9 mouse cellular contexts compared by ENCODE assay signal in genomic region chr9:87144532-87144931, GRCm38 (mm10). TPM values are rescaled to one million over a fixed set of nuclear protein-coding genes. Genes with fewer than 3 reads are reported as not detected.
DNase-seq lines count a peak whose midpoint lies in the region; ATAC-seq and TF ChIP-seq lines count a peak whose summit lies in the region.
"Had no signal": no experiment of that assay in that cellular context is flagged by ENCODE, and none has a peak within 500 bp of the region (broad histone marks: within the 10 kb centered on the region; RNA-seq: fewer than 3 reads in every experiment).

No protein-coding gene starts in this region.

- no peak for TF ChIP-seq POLR2A in heart, adult 2 months (IDR thresholded peaks at IDR 0.05; ENCODE audit: insufficient read depth, low read depth, low read length)

- no peak for DNase-seq in heart, adult 2 months
- no peak for DNase-seq in heart, adult 8-10 months (ENCODE audit: low spot score)
- DNase-seq in thymus, postnatal 14 days, result peak; percentile 3
- DNase-seq in thymus, postnatal 0 days (ENCODE audit: low spot score), result no peak
- no peak for DNase-seq in Muller cell, postnatal 12 days (ENCODE audit: inconsistent ontology term)
- no peak for DNase-seq in T-cell, adult 2 months (ENCODE audit: low spot score)

- intact Hi-C loops in heart, adult 2 months (cut with DNase I), result no loop called here

- no peaks in the 10 kb centered on the region for H3K36me3 ChIP-seq in heart, adult 2 months (ENCODE audit: control insufficient read depth, insufficient read depth, low read length)
- H3K36me3 ChIP-seq in heart, embryonic 15.5 days, result no peaks in the 10 kb centered on the region
- H3K36me3 ChIP-seq in liver, embryonic 15.5 days (replicated peaks), result no peaks in the 10 kb centered on the region

- no peak for TF ChIP-seq CTCF in heart, adult 2 months (IDR thresholded peaks at IDR 0.05)

- H3K4me3 ChIP-seq in heart, adult 2 months, result peak overlapping the region; percentile 30
- H3K4me3 ChIP-seq in heart, embryonic 15.5 days, result peak overlapping the region; percentile 39
- H3K4me3 ChIP-seq in liver, embryonic 15.5 days (replicated peaks), result no peak overlapping the region

- no peaks in the 10 kb centered on the region for H3K79me2 ChIP-seq in heart, adult 2 months (replicated peaks; ENCODE audit: control insufficient read depth, insufficient read depth, low read length)

- no peak for TF ChIP-seq EP300 in heart, adult 2 months (IDR thresholded peaks at IDR 0.05; ENCODE audit: insufficient read depth, low read depth, low read length)

- no peaks in the 10 kb centered on the region for H3K4me1 ChIP-seq in heart, adult 2 months (ENCODE audit: control insufficient read depth, insufficient read depth, low read length)
- H3K4me1 ChIP-seq in heart, embryonic 15.5 days (replicated peaks), result peaks cover 15% of the 10 kb centered on the region
- no peaks in the 10 kb centered on the region for H3K4me1 ChIP-seq in liver, embryonic 15.5 days (replicated peaks)

- no peaks in the 10 kb centered on the region for H3K9me3 ChIP-seq in heart, embryonic 15.5 days (replicated peaks)
- no peaks in the 10 kb centered on the region for H3K9me3 ChIP-seq in liver, embryonic 15.5 days (replicated peaks)

- 2% methylated on average over 19 of the region's 19 CpGs for WGBS in heart, adult 2 months
- 3% methylated on average over 19 of the region's 19 CpGs for WGBS in heart, embryonic 15.5 days
- 2% methylated on average over 19 of the region's 19 CpGs for WGBS in liver, embryonic 15.5 days (ENCODE audit: insufficient replicate concordance)

- H3K4me2 ChIP-seq in heart, embryonic 15.5 days, result peak overlapping the region; percentile 75
- H3K4me2 ChIP-seq in liver, embryonic 15.5 days, result peak overlapping the region; percentile 23; the same call in 1 of the 2 replicates

- no peak for ATAC-seq in heart, embryonic 15.5 days (replicated peaks; ENCODE audit: insufficient number of reproducible peaks, insufficient read depth, low FRiP score, low read depth)
- no peak for ATAC-seq in liver, embryonic 15.5 days (ENCODE audit: insufficient read depth)

- peaks cover 8% of the 10 kb centered on the region for H3K27me3 ChIP-seq in heart, adult 2 months (ENCODE audit: control insufficient read depth, insufficient read depth, low read length)
- H3K27me3 ChIP-seq in heart, embryonic 15.5 days, result peaks cover 42% of the 10 kb centered on the region
- peaks cover 35% of the 10 kb centered on the region for H3K27me3 ChIP-seq in liver, embryonic 15.5 days
- H3K27me3 ChIP-seq: CH12.LX had no signal

- H3K27ac ChIP-seq in heart, adult 2 months, result no peak overlapping the region
- no peak overlapping the region for H3K27ac ChIP-seq in heart, embryonic 15.5 days
- H3K27ac ChIP-seq in liver, embryonic 15.5 days (replicated peaks), result no peak overlapping the region

- H3K9ac ChIP-seq in heart, adult 2 months (ENCODE audit: low read depth, low read length), result no peak overlapping the region
- H3K9ac ChIP-seq in heart, embryonic 15.5 days, result no peak overlapping the region; the same call in 1 of the 2 replicates
- no peak overlapping the region for H3K9ac ChIP-seq in liver, embryonic 15.5 days

RNA-seq across cellular contexts. Expression of gene Mrap2, which starts 0.4 kb away (rescaled TPM):
- total RNA-seq in heart, adult 2 months (2021), result 1 to 10 TPM; 2.0 to 4.5 TPM
- polyA plus RNA-seq in heart, adult 2 months (2012; rRNA removed), result 0.06 and 0.09 TPM in 2 replicates
- 1 to 10 TPM; 2.1 to 2.6 (median 2.2) TPM for total RNA-seq in heart, adult 8-10 months (2022)
- polyA plus RNA-seq in thymus, postnatal 0 days (2015; fragmentation: Nextera tagmentation; extraction: Ambion mirVana), result 0.05 and 0.21 TPM in 2 replicates
- polyA plus RNA-seq in heart, embryonic 15.5 days (2015; fragmentation: Nextera tagmentation; extraction: Ambion mirVana), result 0.09 TPM in 1 of 2 replicates, not detected in the other
- polyA plus RNA-seq in liver, embryonic 15.5 days (2015; fragmentation: Nextera tagmentation; extraction: Ambion mirVana), result 0.06 TPM in 1 of 2 replicates, not detected in the other
- total RNA-seq: CH12.LX had no signal
